Mouse (Mus musculus): ENCODE data around the gene Tctn3. TPM values are rescaled to one million over a fixed set of nuclear protein-coding genes. Genes with fewer than 3 reads are reported as not detected.
A peak's percentile ranks its signal among the peaks of the same experiment; 100 is the strongest.

Gene Tctn3
- total RNA-seq (2021) = 1 to 10 TPM; 5.5 to 7.6 TPM
- long read RNA-seq, experiment 1, transcript Tctn3-201 (14 exons, 2,743 nt) = major isoform, 6 of 8 reads
- long read RNA-seq, experiment 1, partial matches to known transcripts = 0 of 8 reads
- long read RNA-seq, experiment 1, other reads (novel, unspliced or antisense) = 2 of 8 reads
- long read RNA-seq, experiment 2 = 0 reads

GRCm38 (mm10) chr19:40611830-40612506, at the start of gene Tctn3, which contains the start of gene Entpd1:
Tctn3 (minus strand) TSS chr19:40612233.
Entpd1 (plus strand) TSS chr19:40612366.
- peak; percentile 91 to 97 for DNase-seq (ENCODE audit: low spot score in 2 of 2)

GRCm38 (mm10) chr19:40661108-40661507, 49.1 kb upstream of the Tctn3 start:
- no peak for DNase-seq (ENCODE audit: low spot score in 2 of 2)

- DNase-seq (ENCODE audit: low spot score in 2 of 2) = no peak
These were observed 48.5 kb upstream of the Tctn3 start for GRCm38 (mm10) chr19:40660510-40660909.

GRCm38 (mm10) chr19:40659651-40660478, 47.8 kb upstream of the Tctn3 start:
- DNase-seq (ENCODE audit: low spot score in 2 of 2) = peak in 1 of 2 experiments; percentile 23

GRCm38 (mm10) chr19:40658935-40659334, 46.9 kb upstream of the Tctn3 start:
- DNase-seq (ENCODE audit: low spot score in 2 of 2) = no peak

- DNase-seq (ENCODE audit: low spot score in 2 of 2) = no peak
These were observed 46.2 kb upstream of the Tctn3 start for GRCm38 (mm10) chr19:40658281-40658680.

- DNase-seq (ENCODE audit: low spot score in 2 of 2) = no peak
These were observed 44.2 kb upstream of the Tctn3 start for GRCm38 (mm10) chr19:40656207-40656606.

GRCm38 (mm10) chr19:40650090-40650489, 38.1 kb upstream of the Tctn3 start:
- DNase-seq (ENCODE audit: low spot score in 2 of 2) = no peak

GRCm38 (mm10) chr19:40647319-40648158, 35.5 kb upstream of the Tctn3 start:
- no peak for DNase-seq (ENCODE audit: low spot score in 2 of 2)

GRCm38 (mm10) chr19:40646379-40646778, 34.3 kb upstream of the Tctn3 start:
- DNase-seq (ENCODE audit: low spot score in 2 of 2) = no peak

- DNase-seq (ENCODE audit: low spot score in 2 of 2) = no peak
These were observed 31.8 kb upstream of the Tctn3 start for GRCm38 (mm10) chr19:40643846-40644245.

GRCm38 (mm10) chr19:40640799-40641198, 28.8 kb upstream of the Tctn3 start:
- no peak for DNase-seq (ENCODE audit: low spot score in 2 of 2)

GRCm38 (mm10) chr19:40639729-40640304, 27.8 kb upstream of the Tctn3 start:
- DNase-seq (ENCODE audit: low spot score in 2 of 2) = no peak

- DNase-seq (ENCODE audit: low spot score in 2 of 2) = no peak
These were observed 26.5 kb upstream of the Tctn3 start for GRCm38 (mm10) chr19:40638582-40638981.

- no peak for DNase-seq (ENCODE audit: low spot score in 2 of 2)
These were observed 25.6 kb upstream of the Tctn3 start for GRCm38 (mm10) chr19:40637601-40638000.

- DNase-seq (ENCODE audit: low spot score in 2 of 2) = no peak
These were observed 25.1 kb upstream of the Tctn3 start for GRCm38 (mm10) chr19:40637091-40637490.

GRCm38 (mm10) chr19:40633144-40633543, 21.1 kb upstream of the Tctn3 start:
- DNase-seq (ENCODE audit: low spot score in 2 of 2) = no peak

GRCm38 (mm10) chr19:40632668-40633067, 20.6 kb upstream of the Tctn3 start:
- no peak for DNase-seq (ENCODE audit: low spot score in 2 of 2)

GRCm38 (mm10) chr19:40632193-40632592, 20.2 kb upstream of the Tctn3 start:
- no peak for DNase-seq (ENCODE audit: low spot score in 2 of 2)

GRCm38 (mm10) chr19:40630606-40631005, 18.6 kb upstream of the Tctn3 start:
- no peak for DNase-seq (ENCODE audit: low spot score in 2 of 2)

- DNase-seq (ENCODE audit: low spot score in 2 of 2) = no peak
These were observed 18.1 kb upstream of the Tctn3 start for GRCm38 (mm10) chr19:40630096-40630495.
